Mouse (Mus musculus): ENCODE data around the gene Gm10436.
"Not testable (repeated sequence)": the region's sequence is repeated elsewhere in the genome, so short reads cannot be mapped to it uniquely, and the experiment has no call there.

Gm10436 gene

DNA sequence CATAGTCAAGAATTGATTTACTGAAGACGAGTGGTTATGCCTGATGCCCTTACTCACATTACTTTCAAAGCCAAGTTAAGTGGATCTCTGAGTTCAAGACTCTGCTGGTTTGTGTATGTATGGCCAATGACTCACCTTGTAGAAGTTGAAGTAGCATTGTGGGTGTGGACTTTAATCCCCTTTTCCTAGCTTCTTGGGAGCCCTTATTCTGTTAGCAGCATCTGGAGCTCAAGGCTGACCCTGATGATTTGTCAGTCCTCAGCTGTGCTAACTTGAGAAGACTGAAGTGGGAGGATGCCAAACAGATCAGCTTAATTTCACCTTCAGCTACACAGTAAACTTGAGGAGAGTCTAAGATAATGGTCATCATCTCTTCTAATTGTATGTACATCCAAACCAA is at the start of gene Gm10436:
Gene Gm10436, minus strand, starts transcription at position 101 of the 400 bp plus-strand sequence.
- not testable (repeated sequence) for DNase-seq

DNA sequence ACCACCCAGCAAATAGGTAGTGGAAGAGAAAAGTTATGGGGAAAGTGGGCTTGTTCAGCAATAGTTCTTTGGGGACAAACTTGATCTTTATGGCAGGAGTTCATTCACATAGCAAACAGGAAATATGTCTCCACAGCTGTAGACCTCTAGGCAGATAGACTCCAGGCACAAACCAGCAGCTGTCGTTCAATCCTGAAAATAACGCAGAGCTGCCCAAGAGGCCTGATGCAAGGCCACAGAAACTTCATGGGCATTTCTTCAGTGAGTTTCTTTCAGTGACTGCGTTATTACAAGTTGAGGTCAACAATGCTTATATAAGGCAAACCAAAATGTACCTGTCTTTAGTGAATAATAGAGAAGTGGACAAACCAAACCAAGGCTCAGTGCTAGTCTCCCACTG is 37.5 kb upstream of the Gm10436 start:
- DNase-seq, result no peak

DNA sequence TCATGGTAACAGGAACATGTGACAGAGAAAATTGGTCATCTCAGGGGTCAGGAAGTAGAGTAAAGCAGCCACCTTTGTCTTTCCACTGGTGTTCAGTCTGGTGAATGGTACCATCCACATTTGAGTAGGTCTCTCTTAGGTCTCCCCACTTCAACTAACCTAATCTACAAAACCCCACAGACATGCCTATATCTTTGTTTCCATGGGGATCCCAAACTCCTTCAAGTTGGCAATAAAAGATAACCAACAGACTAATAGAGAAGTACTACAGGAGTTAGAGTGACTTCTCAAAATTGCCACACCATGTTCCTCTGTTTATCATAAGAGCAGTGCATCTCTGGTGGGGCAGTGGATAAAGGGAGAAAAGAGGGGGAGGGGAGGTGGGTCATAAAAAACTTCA is 36.2 kb upstream of the Gm10436 start:
- DNase-seq, result not testable (repeated sequence)

DNA sequence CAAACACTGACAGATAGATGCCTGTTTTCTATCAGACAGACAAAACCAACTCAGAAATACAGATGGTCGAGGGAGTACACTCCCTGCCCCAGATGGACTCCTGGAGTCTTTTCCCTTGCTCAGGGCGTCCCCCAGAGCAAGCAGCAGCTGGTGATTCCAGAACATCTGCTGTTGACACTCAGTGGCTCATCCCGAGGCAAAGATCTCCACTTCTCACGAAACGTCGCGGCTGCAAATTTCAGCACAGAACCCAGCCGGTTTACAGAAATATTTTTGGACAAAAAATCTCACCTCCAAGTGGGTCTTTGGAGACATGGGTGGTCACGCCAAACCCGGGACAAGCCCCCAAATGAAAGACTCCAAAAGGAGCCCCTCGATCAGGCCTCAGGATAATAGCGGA is 32.7 kb upstream of the Gm10436 start:
- DNase-seq, result no peak

DNA sequence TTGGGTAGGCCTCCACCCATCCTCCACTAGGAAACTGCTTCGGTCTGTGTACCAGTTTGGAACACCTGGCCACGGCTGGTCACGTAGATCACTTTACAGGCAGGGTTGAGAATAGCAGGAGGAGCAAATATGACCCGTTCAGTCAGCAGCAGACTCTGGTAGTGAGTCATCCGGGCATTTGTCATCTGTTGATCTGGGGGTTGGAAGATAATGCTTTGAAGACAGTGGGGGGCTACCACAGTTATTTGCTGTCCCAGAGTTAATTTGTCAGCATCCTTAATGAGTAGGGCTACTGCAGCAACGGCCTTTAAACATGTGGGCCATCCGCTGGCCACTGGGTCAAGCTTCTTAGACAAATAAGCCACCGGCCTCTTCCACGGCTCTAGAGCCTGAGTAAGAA is 29.6 kb upstream of the Gm10436 start:
- DNase-seq, result not testable (repeated sequence)

DNA sequence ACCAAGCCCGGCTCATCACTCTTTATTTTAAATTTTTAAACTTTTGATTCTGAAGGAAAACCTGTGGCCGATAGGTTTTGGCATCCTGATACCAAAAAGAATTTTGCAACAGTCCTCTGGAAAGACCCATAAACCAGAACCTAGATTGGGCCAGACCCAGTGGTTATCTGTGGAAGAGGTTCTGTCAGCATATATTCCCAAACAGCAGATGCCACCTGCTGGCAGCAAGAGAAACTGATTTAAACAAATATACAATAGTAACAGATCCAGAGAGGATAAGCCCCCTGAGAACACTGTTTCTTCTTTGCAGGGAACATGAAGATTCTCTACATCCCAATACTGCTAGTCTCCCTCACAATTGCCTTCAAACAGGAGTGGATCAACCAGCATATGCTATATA is 20.9 kb upstream of the Gm10436 start:
- DNase-seq, result no peak

Measured in thymus, postnatal 4 days (tissue).